Mouse (Mus musculus): ENCODE data around the gene Snap25.

The Snap25 gene

DNA sequence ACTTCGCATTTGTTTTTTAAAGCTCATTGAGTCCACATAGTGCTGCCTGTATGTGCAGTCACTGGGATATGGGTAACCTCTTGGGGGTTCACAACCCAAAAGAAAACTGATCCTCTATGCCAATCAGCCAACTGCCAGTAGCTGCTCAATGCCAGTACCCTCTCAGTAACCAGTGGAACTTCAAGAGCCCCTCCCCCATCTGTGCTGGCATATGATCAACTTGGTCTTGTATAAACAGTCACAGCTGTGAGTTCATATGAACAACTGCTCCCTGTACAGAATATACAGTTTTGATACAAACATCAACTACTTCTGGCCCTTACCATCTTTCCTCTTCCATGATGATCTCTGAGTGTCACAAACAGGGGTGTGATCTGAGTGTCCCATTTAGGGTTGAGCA, 98.1 kb downstream of the Snap25 start:
- DNase-seq (ENCODE audit: low spot score in 2 of 2), result no peak

DNA sequence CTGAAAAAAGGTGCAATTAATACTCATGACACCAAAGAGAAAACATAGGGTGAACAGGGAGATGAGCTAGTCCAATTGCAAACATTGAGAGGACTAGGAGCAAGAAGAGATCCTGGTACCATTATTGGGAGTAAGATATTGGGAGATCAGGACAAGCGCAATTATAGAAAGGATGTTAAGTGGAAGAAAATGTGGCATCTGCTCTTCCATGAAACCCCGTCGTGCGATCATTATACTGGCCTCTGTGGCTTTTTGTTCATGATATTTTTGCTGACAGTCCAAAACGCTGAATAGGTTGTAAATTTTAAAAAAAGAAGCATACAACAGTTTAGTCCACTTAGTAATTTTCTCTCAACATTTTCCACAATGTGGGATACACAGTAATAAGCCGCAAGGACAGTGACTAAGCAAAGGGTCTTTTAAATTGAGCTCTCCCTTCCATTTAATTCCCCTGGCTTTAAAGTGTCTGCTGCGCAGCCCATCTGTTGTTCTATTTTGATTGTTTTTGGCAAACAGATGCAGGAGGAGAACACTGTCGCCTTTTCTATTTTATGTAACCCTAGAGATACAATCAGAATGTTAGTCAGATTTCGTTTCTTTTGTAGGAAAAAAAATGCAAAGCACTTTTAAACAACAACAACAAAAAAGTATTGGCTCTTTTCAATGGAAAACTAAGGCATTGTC, 103.6 kb downstream of the Snap25 start:
- DNase-seq (ENCODE audit: low spot score in 2 of 2), result no peak

DNA sequence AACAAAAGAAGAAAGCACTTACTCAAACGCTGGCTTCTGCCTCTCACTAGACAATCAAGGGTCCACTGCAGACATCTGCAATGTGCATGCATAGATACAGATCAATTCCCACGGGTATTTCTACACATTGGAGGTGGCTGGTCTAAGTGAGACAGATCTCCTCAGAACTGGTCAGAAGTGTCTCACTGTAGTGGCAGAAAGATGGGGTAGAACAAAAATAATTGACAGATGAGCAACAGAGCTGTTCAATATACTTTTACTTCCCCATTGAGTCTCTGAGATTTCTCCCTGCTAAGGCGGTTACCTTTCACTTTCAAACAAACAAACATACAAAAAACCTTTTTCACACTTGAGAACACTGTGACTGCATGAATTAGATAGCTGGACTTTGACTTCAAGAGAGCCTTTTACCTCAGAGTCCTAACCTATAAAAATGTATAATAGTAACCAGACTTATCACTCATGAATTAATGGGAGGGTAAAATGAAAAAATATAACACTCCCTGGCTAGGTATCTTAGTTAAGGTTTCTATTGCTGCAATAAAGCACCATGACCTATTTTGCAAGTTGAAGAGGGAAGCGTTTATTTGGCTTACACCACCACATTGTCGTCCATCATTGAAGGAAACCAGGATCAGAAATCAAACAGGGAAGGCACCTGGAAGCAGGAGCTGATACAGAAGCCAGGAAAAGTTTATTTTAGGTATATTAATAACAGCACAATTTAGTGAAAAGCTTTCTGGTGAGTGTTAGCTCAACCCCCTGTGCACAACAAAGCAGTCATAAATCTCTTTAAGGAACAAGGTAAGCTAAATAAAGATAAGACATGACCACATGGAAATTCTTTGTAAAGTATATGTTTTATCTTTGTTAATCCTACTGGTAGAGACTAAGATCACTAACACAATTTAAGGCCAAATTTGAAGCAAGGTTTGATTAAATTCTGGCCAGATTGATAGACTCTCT, 110.8 kb downstream of the Snap25 start:
- DNase-seq (ENCODE audit: low spot score in 2 of 2), result no peak

DNA sequence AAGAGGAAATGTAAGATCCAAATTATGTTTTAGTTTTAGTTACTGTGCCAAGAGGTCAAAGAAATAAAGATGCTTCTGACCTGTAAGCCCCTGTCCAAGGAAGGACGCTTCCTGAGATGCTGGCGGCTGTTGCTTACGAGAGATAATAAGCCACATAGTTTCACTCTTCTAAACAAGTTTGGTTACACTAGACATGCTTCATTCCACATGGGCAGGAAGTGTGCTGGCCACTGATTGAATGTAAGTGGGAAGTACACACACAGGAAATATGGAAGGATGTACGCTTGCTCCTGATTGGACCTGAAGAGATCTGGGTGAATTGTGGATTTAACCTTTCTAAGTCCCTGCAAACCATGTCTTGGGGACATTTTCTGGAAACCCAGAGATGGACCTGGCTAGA, 114.4 kb downstream of the Snap25 start:
- no peak for DNase-seq (ENCODE audit: low spot score in 2 of 2)

Data from urinary bladder, postnatal 36 days (tissue).